Mouse (Mus musculus): ENCODE data around the gene Krt33b. TPM values are rescaled to one million over a fixed set of nuclear protein-coding genes. Genes with fewer than 3 reads are reported as not detected.

Gene Krt33b
- polyA plus RNA-seq, 1 experiment from 2014 or later = not detected

DNA sequence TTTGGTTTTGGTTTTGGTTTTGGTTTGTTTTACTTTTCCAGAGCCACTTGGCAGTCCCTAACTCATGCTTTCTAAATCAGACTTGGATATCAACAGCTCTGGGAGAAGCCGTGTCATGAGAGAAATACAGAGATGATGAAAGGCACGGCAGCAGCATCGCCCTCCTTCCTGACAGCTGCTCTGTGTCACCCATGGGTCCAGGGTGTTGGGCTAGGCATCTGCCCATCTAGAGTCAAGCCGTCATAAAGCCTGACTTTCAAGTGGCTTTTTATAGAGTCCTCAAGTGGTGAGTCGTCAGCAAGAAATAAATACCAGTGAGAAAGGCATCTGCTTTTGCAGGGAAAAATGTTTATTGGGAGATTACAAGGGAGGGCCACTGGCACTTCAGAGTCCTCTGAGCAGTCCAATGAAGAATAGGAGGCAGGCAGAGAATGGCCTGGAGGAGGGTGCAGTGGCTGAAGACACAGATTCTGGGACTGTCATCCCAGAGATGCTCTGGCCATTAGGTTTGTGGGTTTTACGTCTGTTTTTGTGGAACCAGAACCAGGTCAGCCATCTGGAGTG, 16.7 kb upstream of the Krt33b start:
- Histone ChIP-seq H3K27me3 (ENCODE audit: control insufficient read depth, insufficient read depth, low read length) (no peaks in the 10 kb centered on the region), H3K9ac (ENCODE audit: low read length) (no peak overlapping the region), H3K27ac (ENCODE audit: low read depth, low read length) (no peak overlapping the region), H3K4me3 (ENCODE audit: low read depth, low read length) (no peak overlapping the region), H3K4me1 (ENCODE audit: control insufficient read depth, insufficient read depth, low read length) (no peaks in the 10 kb centered on the region), H3K4me2 (no peak overlapping the region), H3K36me3 (ENCODE audit: control insufficient read depth, insufficient read depth, low read length) (no peaks in the 10 kb centered on the region), H3K9me3 (ENCODE audit: control insufficient read depth, low read length) (no peaks in the 10 kb centered on the region)
- no peak for ATAC-seq (ENCODE audit: low FRiP score)
- WGBS = 91% methylated on average over 6 of the region's 6 CpGs
- DNase-seq (ENCODE audit: low spot score, missing footprints) = no peak

- Histone ChIP-seq H3K4me2 (no peak within 1 kb of the TSS), H3K27me3 (ENCODE audit: control insufficient read depth, insufficient read depth, low read length) (no peaks in the 10 kb centered on the region), H3K36me3 (ENCODE audit: control insufficient read depth, insufficient read depth, low read length) (no peaks in the 10 kb centered on the region), H3K27ac (ENCODE audit: low read depth, low read length) (no peak within 1 kb of the TSS), H3K4me3 (ENCODE audit: low read depth, low read length) (no peak within 1 kb of the TSS), H3K4me1 (ENCODE audit: control insufficient read depth, insufficient read depth, low read length) (no peaks in the 10 kb centered on the region), H3K9ac (ENCODE audit: low read length) (no peak within 1 kb of the TSS), H3K9me3 (ENCODE audit: control insufficient read depth, low read length) (no peaks in the 10 kb centered on the region)
- DNase-seq (ENCODE audit: low spot score, missing footprints) (no peak), ATAC-seq (ENCODE audit: low FRiP score) (no peak)
- WGBS = 90% methylated on average over 6 of the region's 6 CpGs
These were observed 11.8 kb upstream of the Krt33b start, which contains the start of gene Krt34 for GRCm38 (mm10) chr11:100041454-100041853. Gene Krt34, minus strand, starts transcription at chr11:100041554.

GRCm38 (mm10) chr11:100021438-100021837, 8.2 kb downstream of the Krt33b start:
- Histone ChIP-seq H3K36me3 (ENCODE audit: control insufficient read depth, insufficient read depth, low read length) (no peaks in the 10 kb centered on the region), H3K27ac (ENCODE audit: low read depth, low read length) (no peak overlapping the region), H3K9me3 (ENCODE audit: control insufficient read depth, low read length) (no peaks in the 10 kb centered on the region), H3K4me1 (ENCODE audit: control insufficient read depth, insufficient read depth, low read length) (no peaks in the 10 kb centered on the region), H3K4me2 (no peak overlapping the region), H3K4me3 (ENCODE audit: low read depth, low read length) (no peak overlapping the region), H3K9ac (ENCODE audit: low read length) (no peak overlapping the region), H3K27me3 (ENCODE audit: control insufficient read depth, insufficient read depth, low read length) (no peaks in the 10 kb centered on the region)
- no peak for DNase-seq (ENCODE audit: low spot score, missing footprints)
- no peak for ATAC-seq (ENCODE audit: low FRiP score)
- 78% methylated on average over 5 of the region's 5 CpGs for WGBS

- H3K27ac ChIP-seq (ENCODE audit: low read depth, low read length) = no peak overlapping the region
- H3K4me3 ChIP-seq (ENCODE audit: low read depth, low read length) = no peak overlapping the region
- H3K27me3 ChIP-seq (ENCODE audit: control insufficient read depth, insufficient read depth, low read length) = no peaks in the 10 kb centered on the region
- H3K9me3 ChIP-seq (ENCODE audit: control insufficient read depth, low read length) = no peaks in the 10 kb centered on the region
- no peak overlapping the region for H3K4me2 ChIP-seq
- H3K9ac ChIP-seq (ENCODE audit: low read length) = no peak overlapping the region
- WGBS = 90% methylated on average over 1 of the region's 1 CpGs
- no peak for DNase-seq (ENCODE audit: low spot score, missing footprints)
- H3K4me1 ChIP-seq (ENCODE audit: control insufficient read depth, insufficient read depth, low read length) = no peaks in the 10 kb centered on the region
- no peaks in the 10 kb centered on the region for H3K36me3 ChIP-seq (ENCODE audit: control insufficient read depth, insufficient read depth, low read length)
- ATAC-seq (ENCODE audit: low FRiP score) = no peak
These were observed 10.2 kb downstream of the Krt33b start for GRCm38 (mm10) chr11:100019466-100019865.

GRCm38 (mm10) chr11:100016112-100016511, 13.6 kb downstream of the Krt33b start, which contains the start of gene Krt33a:
Gene Krt33a, minus strand, starts transcription at chr11:100016212.
- no peak for DNase-seq (ENCODE audit: low spot score, missing footprints)
- Histone ChIP-seq H3K4me3 (ENCODE audit: low read depth, low read length) (no peak within 1 kb of the TSS), H3K4me2 (no peak within 1 kb of the TSS), H3K9ac (ENCODE audit: low read length) (no peak within 1 kb of the TSS), H3K27ac (ENCODE audit: low read depth, low read length) (no peak within 1 kb of the TSS), H3K9me3 (ENCODE audit: control insufficient read depth, low read length) (no peaks in the 10 kb centered on the region), H3K27me3 (ENCODE audit: control insufficient read depth, insufficient read depth, low read length) (no peaks in the 10 kb centered on the region), H3K36me3 (ENCODE audit: control insufficient read depth, insufficient read depth, low read length) (no peaks in the 10 kb centered on the region), H3K4me1 (ENCODE audit: control insufficient read depth, insufficient read depth, low read length) (no peaks in the 10 kb centered on the region)
- WGBS = 78% methylated on average over 4 of the region's 4 CpGs
- no peak for ATAC-seq (ENCODE audit: low FRiP score)

DNA sequence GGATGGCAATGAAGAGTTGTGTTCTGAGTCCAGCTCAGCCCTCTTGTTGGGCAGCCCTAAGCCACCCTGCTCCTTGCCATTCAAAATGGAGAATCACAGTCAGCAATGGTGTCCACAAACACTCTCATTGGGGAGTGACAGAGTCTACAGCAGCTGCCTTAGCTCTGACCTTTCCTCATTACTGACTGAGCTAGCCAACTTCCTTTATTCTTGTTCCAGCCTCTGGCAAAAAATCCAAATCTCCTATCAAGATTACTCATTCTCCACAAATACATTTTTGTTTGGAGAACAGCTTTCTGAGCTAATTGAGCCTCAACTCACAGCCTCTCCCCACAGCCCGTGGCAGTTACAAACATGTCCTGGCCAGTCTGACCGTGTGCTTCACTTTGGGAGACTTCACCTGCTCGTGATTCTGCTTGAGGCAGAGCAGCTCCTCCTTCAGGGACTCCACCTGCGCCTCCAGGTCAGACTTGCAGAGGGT, 15.9 kb downstream of the Krt33b start:
- no peaks in the 10 kb centered on the region for H3K9me3 ChIP-seq (ENCODE audit: control insufficient read depth, low read length)
- WGBS = 77% methylated on average over 4 of the region's 4 CpGs
- no peak overlapping the region for H3K4me2 ChIP-seq
- H3K4me3 ChIP-seq (ENCODE audit: low read depth, low read length) = no peak overlapping the region
- H3K9ac ChIP-seq (ENCODE audit: low read length) = no peak overlapping the region
- H3K27me3 ChIP-seq (ENCODE audit: control insufficient read depth, insufficient read depth, low read length) = no peaks in the 10 kb centered on the region
- no peaks in the 10 kb centered on the region for H3K36me3 ChIP-seq (ENCODE audit: control insufficient read depth, insufficient read depth, low read length)
- ATAC-seq (ENCODE audit: low FRiP score) = no peak
- no peak overlapping the region for H3K27ac ChIP-seq (ENCODE audit: low read depth, low read length)
- H3K4me1 ChIP-seq (ENCODE audit: control insufficient read depth, insufficient read depth, low read length) = no peaks in the 10 kb centered on the region
- DNase-seq (ENCODE audit: low spot score, missing footprints) = peak; percentile 69

- 89% methylated on average over 5 of the region's 5 CpGs for WGBS
- H3K27me3 ChIP-seq (ENCODE audit: control insufficient read depth, insufficient read depth, low read length) = no peaks in the 10 kb centered on the region
- no peak overlapping the region for H3K9ac ChIP-seq (ENCODE audit: low read length)
- DNase-seq (ENCODE audit: low spot score, missing footprints) = no peak
- H3K27ac ChIP-seq (ENCODE audit: low read depth, low read length) = no peak overlapping the region
- H3K9me3 ChIP-seq (ENCODE audit: control insufficient read depth, low read length) = no peaks in the 10 kb centered on the region
- H3K36me3 ChIP-seq (ENCODE audit: control insufficient read depth, insufficient read depth, low read length) = no peaks in the 10 kb centered on the region
- H3K4me1 ChIP-seq (ENCODE audit: control insufficient read depth, insufficient read depth, low read length) = no peaks in the 10 kb centered on the region
- H3K4me2 ChIP-seq = no peak overlapping the region
- no peak for ATAC-seq (ENCODE audit: low FRiP score)
- no peak overlapping the region for H3K4me3 ChIP-seq (ENCODE audit: low read depth, low read length)
These were observed 19.0 kb downstream of the Krt33b start for GRCm38 (mm10) chr11:100010682-100011081.

DNA sequence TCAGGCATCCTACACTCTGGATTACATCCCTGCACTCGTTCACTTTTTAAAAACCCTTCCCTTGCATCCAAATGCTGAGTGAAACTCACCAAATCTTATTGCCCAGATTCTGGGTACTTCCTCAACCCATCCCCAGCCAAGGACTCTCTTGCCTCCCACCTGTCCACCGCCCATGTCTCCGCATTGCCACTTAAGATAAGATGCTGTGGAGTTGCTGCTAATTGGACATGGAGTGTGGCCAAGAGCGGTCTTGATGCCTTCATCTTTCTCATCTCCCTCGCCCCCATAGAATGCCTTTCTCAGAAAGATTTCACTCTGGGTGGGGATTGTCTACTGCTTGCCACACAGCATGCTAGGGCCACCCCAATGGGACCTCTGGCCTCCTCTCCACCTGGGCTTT, 21.3 kb downstream of the Krt33b start:
- WGBS = 86% methylated on average over 5 of the region's 5 CpGs
- Histone ChIP-seq H3K9ac (ENCODE audit: low read length) (no peak overlapping the region), H3K36me3 (ENCODE audit: control insufficient read depth, insufficient read depth, low read length) (no peaks in the 10 kb centered on the region), H3K27ac (ENCODE audit: low read depth, low read length) (no peak overlapping the region), H3K27me3 (ENCODE audit: control insufficient read depth, insufficient read depth, low read length) (no peaks in the 10 kb centered on the region), H3K9me3 (ENCODE audit: control insufficient read depth, low read length) (no peaks in the 10 kb centered on the region), H3K4me2 (no peak overlapping the region), H3K4me3 (ENCODE audit: low read depth, low read length) (no peak overlapping the region), H3K4me1 (ENCODE audit: control insufficient read depth, insufficient read depth, low read length) (no peaks in the 10 kb centered on the region)
- ATAC-seq (ENCODE audit: low FRiP score) (no peak), DNase-seq (ENCODE audit: low spot score, missing footprints) (no peak)

DNA sequence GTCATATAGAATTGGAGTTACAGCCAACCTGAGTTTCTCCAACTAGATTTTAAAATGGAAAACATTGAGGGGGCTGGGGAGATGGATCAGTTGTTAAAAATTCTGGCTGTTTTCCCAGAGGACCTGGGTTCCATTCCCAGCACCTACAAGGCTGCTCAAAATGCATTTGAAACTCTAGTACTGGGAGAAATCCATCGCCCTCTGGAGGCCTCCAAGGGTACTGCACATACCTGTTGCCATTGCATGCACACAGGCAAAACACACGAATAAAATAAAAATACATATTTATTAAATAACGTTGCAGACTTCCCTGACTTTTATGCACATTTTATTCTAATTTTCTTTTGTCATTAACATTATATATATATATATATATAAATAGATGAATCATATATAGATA, 23.0 kb downstream of the Krt33b start:
- Histone ChIP-seq H3K9ac (ENCODE audit: low read length) (no peak overlapping the region), H3K27ac (ENCODE audit: low read depth, low read length) (no peak overlapping the region), H3K4me3 (ENCODE audit: low read depth, low read length) (no peak overlapping the region), H3K4me1 (ENCODE audit: control insufficient read depth, insufficient read depth, low read length) (no peaks in the 10 kb centered on the region), H3K4me2 (no peak overlapping the region), H3K36me3 (ENCODE audit: control insufficient read depth, insufficient read depth, low read length) (no peaks in the 10 kb centered on the region), H3K9me3 (ENCODE audit: control insufficient read depth, low read length) (no peaks in the 10 kb centered on the region), H3K27me3 (ENCODE audit: control insufficient read depth, insufficient read depth, low read length) (no peaks in the 10 kb centered on the region)
- no peak for ATAC-seq (ENCODE audit: low FRiP score)
- no peak for DNase-seq (ENCODE audit: low spot score, missing footprints)
- 52% methylated on average over 3 of the region's 3 CpGs for WGBS
